Mouse (Mus musculus): Measurements from ENCODE around the gene Guf1. TPM values are rescaled to one million over a fixed set of nuclear protein-coding genes. Genes with fewer than 3 reads are reported as not detected.

Guf1 gene
- 26.3 and 30.3 TPM in 2 replicates for polyA plus RNA-seq (2015; fragmentation: Nextera tagmentation; extraction: Ambion mirVana)

DNA sequence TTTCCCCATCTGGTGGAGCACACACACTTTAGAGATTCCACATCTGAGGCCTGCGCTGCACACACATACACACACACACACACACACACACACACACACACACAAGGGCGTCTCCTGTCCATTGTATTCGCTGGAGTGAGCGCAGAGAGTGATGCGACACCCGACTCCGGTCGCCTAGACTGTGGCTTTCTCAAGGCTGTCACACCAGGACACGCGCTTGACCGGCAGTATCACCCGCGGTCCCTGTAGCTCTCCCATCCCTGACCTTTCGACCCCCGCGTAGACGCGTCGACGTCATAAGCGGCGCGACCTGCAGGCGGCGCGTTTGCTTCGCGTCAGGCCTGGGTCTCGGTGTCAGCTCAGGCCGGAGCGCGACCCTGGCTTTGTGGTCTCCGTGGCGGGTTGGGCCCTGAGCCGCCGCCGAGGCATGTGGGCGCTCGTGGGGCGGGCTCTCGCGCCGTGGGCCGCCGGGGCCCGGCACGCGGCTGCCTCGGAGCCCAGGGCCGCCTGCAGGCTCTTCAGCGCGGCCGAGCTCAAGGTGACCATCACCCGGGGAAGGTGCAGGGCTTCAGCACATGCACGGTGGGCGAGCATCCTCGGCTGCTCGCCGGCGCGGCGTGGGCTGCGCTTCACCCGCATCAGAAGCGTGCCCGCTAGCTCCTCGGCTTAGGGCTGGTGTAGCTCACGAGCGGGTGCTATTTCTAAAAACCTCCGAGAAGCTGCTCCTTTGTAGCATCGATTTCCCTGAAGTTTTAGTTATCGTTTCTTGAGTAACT is at the start of gene Guf1:
Gene Guf1 (plus strand): TSS at position 296 of the 776 bp plus-strand sequence.
- peak; percentile 91 for DNase-seq (ENCODE audit: low spot score)

DNA sequence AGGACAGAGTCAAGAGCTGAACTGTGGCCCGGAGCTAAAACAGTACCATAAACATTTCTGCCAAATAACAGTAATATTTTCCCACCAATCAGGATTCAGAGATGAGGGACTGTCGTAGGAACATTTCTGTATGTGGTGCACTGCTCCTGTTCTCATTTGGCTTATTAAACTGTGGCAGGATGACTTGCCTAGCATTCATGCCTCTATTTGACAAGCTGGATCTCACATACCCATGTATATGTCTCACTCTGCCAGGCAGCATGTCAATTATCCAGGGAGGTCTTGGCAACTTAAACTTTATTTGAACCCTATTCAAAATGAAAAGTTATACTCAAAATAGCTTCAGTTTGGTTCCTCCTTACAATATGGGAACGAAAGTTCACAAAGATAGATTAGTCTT is 49.7 kb upstream of the Guf1 start:
- no peak for DNase-seq (ENCODE audit: low spot score)

DNA sequence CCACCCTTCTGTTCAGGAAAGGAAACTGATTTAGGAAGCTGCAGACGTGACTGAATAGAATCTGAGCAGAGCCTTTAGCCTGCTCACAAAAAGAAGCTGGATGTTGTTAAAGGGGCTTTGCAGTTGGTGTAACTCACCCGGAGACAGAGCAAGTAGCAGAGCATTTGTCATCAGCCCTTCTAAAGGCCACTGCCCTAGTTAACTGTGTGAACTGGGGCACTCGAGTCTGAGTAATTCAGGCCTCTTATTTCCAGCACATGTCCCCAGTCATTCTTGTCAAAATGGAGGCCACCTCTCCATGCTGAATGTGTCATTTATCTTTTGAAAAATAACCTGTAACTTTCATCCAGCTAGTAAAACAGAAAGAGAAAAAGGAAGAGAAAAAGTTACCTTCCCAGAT is 45.1 kb upstream of the Guf1 start:
- DNase-seq (ENCODE audit: low spot score) = no peak

DNA sequence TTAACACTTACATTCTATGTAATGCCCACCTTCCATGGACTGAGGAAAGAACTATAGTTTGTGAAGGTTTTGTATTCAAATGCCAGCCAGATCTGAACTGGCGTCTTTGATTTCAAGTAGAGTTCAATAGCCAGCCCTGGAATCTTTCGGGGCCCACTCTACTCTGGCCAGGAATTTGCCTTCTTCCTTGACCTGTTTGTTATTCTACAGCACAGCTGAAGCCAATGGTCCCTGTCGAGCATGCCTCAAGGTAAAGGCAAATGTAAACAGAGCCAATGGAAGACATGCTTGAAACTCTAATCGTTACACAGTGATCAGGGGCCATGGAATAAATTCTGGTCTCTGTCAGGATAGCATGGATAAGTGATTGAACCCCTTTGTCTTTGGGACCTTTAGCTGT is 44.5 kb upstream of the Guf1 start:
- DNase-seq (ENCODE audit: low spot score) = no peak

DNA sequence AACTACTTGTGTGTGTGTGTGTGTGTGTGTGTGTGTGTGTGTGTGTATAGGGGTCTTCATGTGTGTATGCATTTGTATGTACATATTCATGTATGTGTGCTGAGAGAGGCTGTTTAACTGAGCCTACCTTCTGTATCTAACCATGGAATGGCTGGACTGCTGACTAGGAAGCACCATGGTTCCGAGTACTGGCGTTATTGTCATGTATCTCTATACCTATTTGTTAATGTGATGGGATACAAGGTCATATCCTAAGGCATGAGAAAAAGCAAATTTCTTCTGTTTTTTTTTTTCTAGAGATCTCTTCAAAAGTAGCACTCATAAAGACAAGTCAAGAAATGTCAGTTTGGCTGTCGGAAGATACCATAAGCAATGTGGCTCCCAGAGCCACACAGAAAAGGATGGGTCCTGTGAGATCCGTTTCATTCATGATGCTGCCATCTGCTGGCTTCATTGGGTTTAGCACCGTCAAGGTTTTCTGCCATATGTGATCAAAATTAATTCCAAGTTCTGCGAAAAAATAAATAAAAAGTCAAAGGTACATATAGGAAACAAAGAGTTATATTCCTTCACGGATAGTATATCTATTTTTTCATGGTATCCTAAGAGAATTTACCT is 36.0 kb upstream of the Guf1 start:
- peak; percentile 29 for DNase-seq (ENCODE audit: low spot score)

DNA sequence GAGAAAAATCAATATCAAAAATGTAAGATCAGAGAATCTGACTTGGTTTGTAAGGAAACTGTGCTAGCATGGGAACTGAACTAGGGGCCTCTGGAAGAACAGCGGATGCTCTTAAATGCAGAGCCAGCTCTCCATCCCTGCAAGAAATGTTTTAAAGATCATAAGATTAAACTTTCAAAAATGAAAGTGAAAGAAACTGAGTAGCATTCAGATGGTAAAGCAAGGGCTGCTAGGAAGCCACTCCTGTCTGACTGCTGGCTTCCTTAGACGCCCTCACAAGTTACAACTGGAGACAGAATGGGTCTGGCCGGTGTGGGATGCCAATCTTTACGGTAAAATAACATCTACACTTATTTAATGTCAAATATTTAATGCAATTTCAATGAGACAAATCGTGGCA is 34.7 kb upstream of the Guf1 start:
- peak; percentile 6 for DNase-seq (ENCODE audit: low spot score)

DNA sequence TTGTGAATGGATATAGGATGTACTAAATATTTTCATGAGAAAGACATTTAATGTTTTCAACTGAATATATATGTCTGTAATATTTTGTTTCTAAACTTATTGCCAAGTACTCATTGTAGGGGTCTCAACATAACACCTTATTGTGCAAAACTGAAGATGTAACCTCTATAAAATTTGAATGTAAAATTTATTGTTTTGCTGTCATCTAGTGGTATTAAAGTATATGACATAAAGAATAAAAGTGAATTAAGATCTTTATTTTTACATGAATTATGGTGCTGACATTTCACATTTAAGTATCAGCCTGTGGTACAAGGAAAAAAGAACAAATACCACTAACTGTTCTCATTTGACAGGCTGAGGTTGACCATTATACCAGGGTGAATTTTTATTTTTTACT is 32.8 kb upstream of the Guf1 start:
- DNase-seq (ENCODE audit: low spot score) = no peak

DNA sequence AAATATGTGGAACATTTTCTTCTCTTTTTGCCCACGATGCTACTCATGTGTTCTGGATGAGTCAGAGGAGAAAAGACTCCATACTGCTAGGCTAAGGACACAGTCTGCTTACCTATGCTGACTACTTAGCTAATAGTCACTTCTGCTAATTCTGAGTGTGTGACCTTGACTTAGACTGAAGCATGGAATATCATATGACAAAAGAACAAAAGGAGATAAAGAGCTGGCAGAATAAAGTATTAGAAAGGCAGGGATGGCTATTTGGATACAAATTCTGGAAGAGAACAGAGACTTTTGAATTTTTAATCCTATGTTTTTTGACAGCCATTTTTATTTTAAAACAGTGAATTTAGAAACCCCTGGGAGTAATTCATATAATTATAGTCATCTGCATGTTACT is 15.0 kb upstream of the Guf1 start:
- no peak for DNase-seq (ENCODE audit: low spot score)

DNA sequence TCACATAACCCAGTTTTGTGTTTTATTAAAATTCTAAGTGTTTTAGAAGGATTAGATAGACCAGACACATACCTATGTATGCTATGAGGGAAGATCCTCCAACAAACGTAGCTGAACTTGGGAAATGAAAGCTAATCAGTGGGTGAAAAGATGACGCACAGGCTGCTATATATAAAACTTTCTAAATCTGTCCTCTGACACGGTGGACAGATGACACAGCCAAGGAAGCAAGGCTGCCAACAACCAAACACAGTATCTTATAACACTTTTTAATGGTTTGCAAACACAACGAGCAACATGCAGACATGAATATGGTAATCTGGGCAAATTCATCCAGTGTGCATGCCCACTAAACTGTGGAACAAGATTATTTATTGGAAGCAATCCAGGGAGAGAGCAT is 14.2 kb upstream of the Guf1 start, which contains the start of gene Yipf7:
Gene Yipf7 (minus strand): TSS at position 160 of the 400 bp plus-strand sequence.
- no peak for DNase-seq (ENCODE audit: low spot score)

DNA sequence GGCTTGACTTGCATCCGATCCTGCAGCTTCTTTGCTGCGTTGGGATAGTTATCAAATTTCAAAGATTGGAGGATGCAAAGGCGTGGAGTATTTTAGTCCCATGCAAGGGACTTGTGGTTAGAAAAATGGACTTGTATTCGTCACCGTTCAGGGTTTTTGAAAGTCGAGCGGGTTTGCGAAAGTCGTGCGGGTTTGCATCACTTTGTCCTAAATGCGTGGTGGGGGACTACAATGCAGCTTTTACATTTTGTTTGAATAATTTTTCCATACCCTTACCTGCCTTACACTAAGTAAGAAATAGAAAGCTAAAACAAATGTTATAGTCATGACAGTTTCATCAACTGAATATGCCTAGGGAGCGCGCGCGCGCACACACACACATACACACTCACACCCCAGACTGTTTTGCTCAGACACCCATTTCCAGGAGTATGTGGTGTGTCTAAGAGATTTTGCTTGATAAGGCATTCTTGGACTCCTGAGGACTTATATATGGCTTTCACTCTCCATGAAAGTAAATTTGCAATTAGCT is 747 bp downstream of the Guf1 start:
- DNase-seq (ENCODE audit: low spot score) = peak; percentile 38

DNA sequence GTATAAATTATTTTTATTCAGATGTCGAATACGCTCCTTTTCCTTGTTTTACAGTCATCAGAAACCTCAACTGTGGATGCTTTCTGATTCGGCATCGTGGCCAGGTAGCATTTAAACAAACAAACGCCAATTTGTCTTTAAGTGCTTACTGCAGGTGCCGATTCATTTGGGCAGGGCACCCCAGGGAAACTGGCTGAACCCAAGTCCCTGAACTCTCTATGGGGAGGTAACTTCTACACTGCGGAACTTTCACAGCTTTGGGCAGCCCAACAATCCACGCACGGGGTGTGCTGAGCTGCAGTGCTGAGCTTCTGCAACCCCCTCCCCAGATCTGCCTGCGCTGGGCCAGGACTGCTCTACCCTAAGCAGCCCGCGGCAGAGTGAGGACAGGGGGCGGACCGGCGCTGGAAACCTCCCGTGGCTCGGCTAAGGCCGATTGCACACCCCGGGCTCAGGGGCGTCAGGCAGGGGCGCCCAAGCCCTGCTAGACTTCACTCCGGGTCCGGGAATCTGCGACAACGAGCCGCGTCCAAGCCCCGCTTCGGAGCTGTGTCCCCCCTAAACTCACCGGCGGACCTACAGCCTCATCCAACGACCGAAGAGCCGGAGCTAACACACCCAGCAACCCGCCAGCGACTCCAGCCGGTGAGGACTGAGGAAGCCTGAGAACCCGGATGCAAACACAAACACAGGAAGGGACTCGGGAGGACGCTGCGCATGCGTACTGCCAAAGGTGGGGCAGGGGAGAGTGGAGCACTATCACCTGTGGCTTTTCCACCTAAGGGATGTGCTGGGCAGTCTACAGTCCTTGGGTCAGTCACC is 35.1 kb downstream of the Guf1 start, which contains the start of gene Gnpda2:
Gene Gnpda2 (minus strand): TSS at position 701 of the 822 bp plus-strand sequence.
- peak; percentile 90 for DNase-seq (ENCODE audit: low spot score)

DNA sequence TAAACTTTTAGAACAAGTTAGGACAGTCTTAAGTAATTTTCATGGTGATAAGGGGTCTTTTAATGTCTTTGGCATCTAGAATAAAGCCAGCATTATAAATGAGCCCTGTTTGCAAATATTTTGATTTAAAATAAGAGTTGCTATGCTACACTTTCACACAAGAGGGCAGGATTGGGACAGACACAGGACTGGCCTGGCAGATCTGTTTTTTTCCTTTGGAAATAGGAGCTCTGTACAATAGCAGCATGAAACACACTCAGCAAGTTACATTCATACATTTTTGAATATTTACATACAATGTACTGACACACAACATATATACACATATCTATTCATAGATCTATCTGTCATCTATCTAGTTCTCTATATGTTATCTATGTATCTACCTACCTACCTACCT is 44.3 kb downstream of the Guf1 start:
- DNase-seq (ENCODE audit: low spot score) = peak; percentile 5

DNA sequence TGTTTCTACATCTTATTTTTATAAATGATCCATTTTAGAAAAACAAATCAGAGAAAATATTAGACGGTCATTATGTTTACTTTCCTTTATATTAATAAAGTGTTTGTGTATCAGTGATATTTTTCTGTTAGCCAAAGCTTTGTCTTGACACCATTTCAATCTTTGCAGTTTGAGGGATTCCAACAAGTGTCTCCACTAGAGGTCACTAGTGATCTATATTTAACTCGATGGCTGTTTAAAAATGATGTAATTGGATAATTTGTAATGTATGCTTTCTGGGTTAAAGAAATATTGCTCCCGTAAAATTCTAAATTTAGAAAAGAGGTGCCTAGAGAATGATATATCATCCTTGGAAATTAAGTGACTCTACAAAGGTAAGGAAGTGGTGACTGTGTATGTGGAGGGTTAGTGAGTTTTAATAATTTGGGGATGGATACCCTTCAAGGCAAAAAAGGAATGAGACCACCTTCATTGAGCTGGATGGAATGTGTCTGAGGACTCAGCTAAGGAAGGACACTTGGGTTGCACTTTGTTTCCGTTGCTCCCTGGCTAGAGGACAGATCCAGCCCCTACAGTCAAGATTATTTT is 56.6 kb downstream of the Guf1 start:
- DNase-seq (ENCODE audit: low spot score) = peak; percentile 7

DNA sequence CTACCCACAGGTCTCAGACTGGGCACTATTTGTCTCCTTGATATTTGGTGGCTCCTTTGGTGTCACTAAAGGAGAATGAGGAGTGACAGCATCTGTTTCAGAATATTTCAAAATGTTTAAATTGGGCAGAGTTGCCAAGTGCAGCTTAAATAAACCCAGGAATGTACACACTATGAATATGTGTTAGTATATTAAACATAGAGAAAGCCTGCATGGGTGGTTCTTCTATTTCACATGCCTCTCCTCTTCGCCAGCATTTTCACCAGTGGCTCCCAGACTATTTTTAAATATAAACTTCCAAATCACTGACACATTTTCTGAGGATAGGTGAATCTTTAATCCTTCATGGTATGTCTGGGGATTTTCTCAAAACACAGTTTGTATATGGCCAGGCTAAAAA is 64.2 kb downstream of the Guf1 start:
- DNase-seq (ENCODE audit: low spot score) = no peak

Other genes with a start within 250 kb of the Guf1 start
- gene Kctd8, start 215.2 kb upstream of the Guf1 start, polyA plus RNA-seq (2015; fragmentation: Nextera tagmentation; extraction: Ambion mirVana) = 0.17 and 0.33 TPM in 2 replicates
- 0.27 TPM in 1 of 2 replicates, not detected in the other for gene Yipf7, start 14.3 kb upstream of the Guf1 start, polyA plus RNA-seq (2015; fragmentation: Nextera tagmentation; extraction: Ambion mirVana)
- 75.9 and 84.8 TPM in 2 replicates for gene Gnpda2, start 35.4 kb downstream of the Guf1 start, polyA plus RNA-seq (2015; fragmentation: Nextera tagmentation; extraction: Ambion mirVana)

Data from thymus, postnatal 0 days (tissue).